Mouse (Mus musculus) CH12.LX (cell line): ENCODE measurements around the gene Chst11. TPM values are rescaled to one million over a fixed set of nuclear protein-coding genes. Genes with fewer than 3 reads are reported as not detected.

Source experiments
- DNase-seq: peaks from one replicate; pipeline ENCODE4 v3.0.0-alpha.2; 2013; ENCODE audit errors: extremely low read depth
- H3K27ac ChIP-seq: 2 replicates; pipeline ENCODE4 v1.5.1; 2012; ENCODE audit warnings: low read depth, mild to moderate bottlenecking, control low read depth, moderate library complexity; ENCODE audit not compliant: insufficient read depth
- H3K27me3 ChIP-seq: replicated peaks from 2 replicates; pipeline ENCODE3; 2012; ENCODE audit warnings: inconsistent platforms
- H3K36me3 ChIP-seq, 2 experiments: replicated peaks in 1 of 2; 2 replicates each; pipeline versions ENCODE3 to v1.6.1; 2012; ENCODE audit warnings: inconsistent platforms in 1 of 2, low read length in 1 of 2, mild to moderate bottlenecking in 1 of 2, mixed read lengths in 1 of 2, moderate library complexity in 1 of 2; ENCODE audit not compliant: control insufficient read depth in 1 of 2, insufficient read depth in 1 of 2
- H3K4me1 ChIP-seq, 2 experiments: 2 replicates each; pipeline ENCODE4 v1.6.1; 2012; ENCODE audit warnings: inconsistent platforms in 1 of 2, moderate library complexity in 1 of 2; ENCODE audit not compliant: insufficient read depth in 2 of 2, control insufficient read depth in 1 of 2
- H3K4me2 ChIP-seq: 2 replicates; pipeline ENCODE4 v1.6.1; 2012; ENCODE audit warnings: low read depth, mild to moderate bottlenecking, control low read depth; ENCODE audit not compliant: poor library complexity, insufficient read depth, severe bottlenecking
- H3K4me3 ChIP-seq, 3 experiments: fragments of 150-350 bp in 1 of 3; sonication (generic) in 1 of 3; replicated peaks in 1 of 3; 2 replicates each; pipeline versions ENCODE3 to v1.5.1; 2011 to 2012; ENCODE audit warnings: low read depth in 2 of 3, low read length in 2 of 3, mild to moderate bottlenecking in 2 of 3, moderate library complexity in 2 of 3, control low read depth in 1 of 3, improper control_type of control experiment in 1 of 3, inconsistent platforms in 1 of 3, mixed read lengths in 1 of 3; ENCODE audit not compliant: poor library complexity in 1 of 3
- H3K79me2 ChIP-seq: replicated peaks from 2 replicates; pipeline ENCODE4 v1.6.1; 2012; ENCODE audit warnings: mild to moderate bottlenecking, moderate library complexity; ENCODE audit not compliant: control insufficient read depth, poor library complexity, insufficient read depth, severe bottlenecking; ENCODE audit errors: extremely low read depth
- H3K9ac ChIP-seq: 2 replicates; pipeline ENCODE4 v1.6.1; 2012; ENCODE audit warnings: low read depth, mild to moderate bottlenecking, control low read depth, moderate library complexity; ENCODE audit not compliant: insufficient read depth
- H3K9me3 ChIP-seq: replicated peaks from 2 replicates; pipeline ENCODE3; 2012; ENCODE audit warnings: low read length, inconsistent platforms, mixed read lengths
- CHD2 ChIP-seq: IDR thresholded peaks from 2 replicates; pipeline ENCODE4 v1.6.1; 2011; ENCODE audit warnings: low read length, improper control_type of control experiment
- HCFC1 ChIP-seq: IDR thresholded peaks from 2 replicates; pipeline ENCODE4 v1.6.1; 2012; ENCODE audit warnings: low read depth, mild to moderate bottlenecking, inconsistent platforms, low read length, improper control_type of control experiment
- JUND ChIP-seq: conservative IDR thresholded peaks from 2 replicates; pipeline ENCODE4 v1.6.1; 2011; ENCODE audit warnings: low read depth, low read length, improper control_type of control experiment
- KAT2A ChIP-seq: IDR thresholded peaks from 2 replicates; pipeline ENCODE4 v1.6.1; 2012; ENCODE audit warnings: low read length, improper control_type of control experiment, inconsistent platforms; ENCODE audit not compliant: insufficient replicate concordance
- MAFK ChIP-seq: IDR thresholded peaks from 2 replicates; pipeline ENCODE4 v1.6.1; 2011; ENCODE audit warnings: low read length, improper control_type of control experiment; ENCODE audit not compliant: insufficient replicate concordance
- MAX ChIP-seq: IDR thresholded peaks from 2 replicates; pipeline ENCODE4 v1.6.1; 2011; ENCODE audit warnings: low read length, improper control_type of control experiment
- MEF2A ChIP-seq: IDR thresholded peaks from 2 replicates; pipeline ENCODE4 v1.6.1; 2014; ENCODE audit warnings: low read depth, mild to moderate bottlenecking, inconsistent platforms, low read length, improper control_type of control experiment, borderline replicate concordance
- MXI1 ChIP-seq: IDR thresholded peaks from 2 replicates; pipeline ENCODE4 v1.6.1; 2011; ENCODE audit warnings: mild to moderate bottlenecking, low read depth, low read length, improper control_type of control experiment
- MYC ChIP-seq: IDR thresholded peaks from 2 replicates; pipeline ENCODE4 v1.6.1; 2011; ENCODE audit warnings: low read depth, mild to moderate bottlenecking, improper control_type of control experiment, low read length
- NELFE ChIP-seq: IDR thresholded peaks from 2 replicates; pipeline ENCODE4 v1.6.1; 2011; ENCODE audit warnings: low read depth, low read length, improper control_type of control experiment
- NRF1 ChIP-seq: IDR thresholded peaks from 2 replicates; pipeline ENCODE4 v1.6.1; 2014; ENCODE audit warnings: low read depth, mild to moderate bottlenecking, inconsistent platforms, low read length, improper control_type of control experiment, moderate library complexity
- PAX5 ChIP-seq: IDR thresholded peaks from 2 replicates; pipeline ENCODE4 v1.6.1; 2012; ENCODE audit warnings: low read length, inconsistent platforms, mixed read lengths
- POLR2AphosphoS2 ChIP-seq: IDR thresholded peaks from 2 replicates; pipeline ENCODE4 v1.6.1; 2011; ENCODE audit warnings: low read depth, low read length, improper control_type of control experiment
- TCF12 ChIP-seq: IDR thresholded peaks from 2 replicates; pipeline ENCODE4 v1.6.1; 2014; ENCODE audit warnings: low read depth, mild to moderate bottlenecking, inconsistent platforms, low read length, improper control_type of control experiment
- USF1 ChIP-seq: IDR thresholded peaks from 2 replicates; pipeline ENCODE4 v1.6.1; 2014; ENCODE audit warnings: low read depth, mild to moderate bottlenecking, inconsistent platforms, low read length, improper control_type of control experiment
- USF2 ChIP-seq: conservative IDR thresholded peaks from 2 replicates; pipeline ENCODE4 v1.6.1; 2011; ENCODE audit warnings: low read depth, low read length, improper control_type of control experiment
- ZKSCAN1 ChIP-seq: IDR thresholded peaks from 2 replicates; pipeline ENCODE4 v1.6.1; 2012; ENCODE audit warnings: low read depth, inconsistent platforms, low read length, improper control_type of control experiment, borderline replicate concordance
- ZMIZ1 ChIP-seq: IDR thresholded peaks from 2 replicates; pipeline ENCODE4 v1.6.1; 2012; ENCODE audit warnings: low read depth, mild to moderate bottlenecking, inconsistent platforms, low read length, improper control_type of control experiment
- ZNF384 ChIP-seq: IDR thresholded peaks from 2 replicates; pipeline ENCODE4 v1.6.1; 2012; ENCODE audit warnings: low read depth, low read length, improper control_type of control experiment, inconsistent platforms
- dilution Hi-C: fragments of 300-500 bp; cut with MboI; formaldehyde crosslinking; loops from 2 replicates; pipeline ENCODE4 v1.14.3; 2020; ENCODE audit warnings: low sequenced_read_pairs; ENCODE audit not compliant: extremely low pct_unique_long_range_greater_than_20kb, extremely low pct_ligation_motif_present
- in situ Hi-C: fragments of 300-500 bp; cut with MboI; formaldehyde crosslinking; loops from 3 replicates; pipeline ENCODE4 v1.14.3; 2019; ENCODE audit warnings: low sequenced_read_pairs, low pct_ligation_motif_present, low pct_unique_long_range_greater_than_20kb, mixed read lengths
- polyA plus RNA-seq: library from polyadenylated mRNA; unstranded; fragments of >175 nt; gene quantifications from 2 replicates; pipeline ENCODE4 v1.2.1, GENCODE M21; 2012; ENCODE audit warnings: low read depth; ENCODE audit not compliant: insufficient read length
- total RNA-seq, 2 experiments: library from RNA; depleted of rRNA; stranded (reverse); fragments of 300-350 nt in 1 of 2; fragments of >200 nt in 1 of 2; gene quantifications; 2 replicates each; pipeline ENCODE4 v1.2.3; 2012 to 2014

Gene Chst11
- total and polyA plus RNA-seq, 3 experiments = 3.6 to 5.3 (median 4.5) TPM

- H3K4me2 ChIP-seq = no peak overlapping the region
- dilution Hi-C loops = no loop called here
- no peaks in the 10 kb centered on the region for H3K36me3 ChIP-seq
- no peaks in the 10 kb centered on the region for H3K9me3 ChIP-seq
- H3K27me3 ChIP-seq = no peaks in the 10 kb centered on the region
- H3K9ac ChIP-seq = no peak overlapping the region
- H3K79me2 ChIP-seq = no peaks in the 10 kb centered on the region
- no peak overlapping the region for H3K27ac ChIP-seq
- DNase-seq = no peak
- H3K4me1 ChIP-seq = peaks cover 0 to 4% of the 10 kb centered on the region in 2 experiments; a peak in 1 of 4 replicates
- no peak overlapping the region for H3K4me3 ChIP-seq
- in situ Hi-C loops = no loop called here
- no peak for TF ChIP-seq MYC
- no peak for TF ChIP-seq ZMIZ1
- TF ChIP-seq USF1 = no peak
- no peak for TF ChIP-seq ZKSCAN1
- no peak for TF ChIP-seq NRF1
- no peak for TF ChIP-seq MXI1
- TF ChIP-seq ZNF384 = no peak
- TF ChIP-seq CHD2 = no peak
- no peak for TF ChIP-seq MEF2A
- TF ChIP-seq MAX = no peak
- no peak for TF ChIP-seq NELFE
- TF ChIP-seq HCFC1 = no peak
- no peak for TF ChIP-seq MAFK
- no peak for TF ChIP-seq USF2
Observed at GRCm38 (mm10) chr10:83137103-83137502, 151.8 kb downstream of the Chst11 start.

- dilution Hi-C loops = no loop called here
Observed at GRCm38 (mm10) chr10:83139276-83139675, 154.0 kb downstream of the Chst11 start.

More at GRCm38 (mm10) chr10:83139276-83139675, 154.0 kb downstream of the Chst11 start:
- TF ChIP-seq HCFC1 (no peak), POLR2AphosphoS2 (no peak), KAT2A (no peak), ZNF384 (no peak), MAX (no peak), TCF12 (no peak), CHD2 (no peak), JUND (no peak), PAX5 (no peak)
- TF ChIP-seq, all 38 proteins: peak for 0
- no peak overlapping the region for H3K4me3 ChIP-seq
- no peaks in the 10 kb centered on the region for H3K27me3 ChIP-seq
- no peaks in the 10 kb centered on the region for H3K79me2 ChIP-seq
- H3K36me3 ChIP-seq = no peaks in the 10 kb centered on the region
- peaks cover 0 to 4% of the 10 kb centered on the region in 2 experiments; a peak in 1 of 4 replicates for H3K4me1 ChIP-seq
- no peak overlapping the region for H3K27ac ChIP-seq
- in situ Hi-C loops = no loop called here
- H3K9me3 ChIP-seq = no peaks in the 10 kb centered on the region
- no peak overlapping the region for H3K4me2 ChIP-seq
- no peak for DNase-seq
- H3K9ac ChIP-seq = no peak overlapping the region
